Mouse (Mus musculus) heart, embryonic 14.5 days (tissue): Measurements from ENCODE around the gene Gm38392. TPM values are rescaled to one million over a fixed set of nuclear protein-coding genes. Genes with fewer than 3 reads are reported as not detected.

Experiments
- ATAC-seq: fragments of 200-750 bp; cut with Nextera tagmentation; 2 replicates; pipeline ENCODE4 v1.8.0; 2017; ENCODE audit warnings: low read depth, moderate TSS enrichment; ENCODE audit not compliant: insufficient number of reproducible peaks, insufficient read depth, low FRiP score
- H3K27ac ChIP-seq, 2 experiments: fragments of 200-500 bp in 1 of 2; fragments of 300-500 bp in 1 of 2; sonication (generic) in 1 of 2; replicated peaks in 1 of 2; 2 replicates each; pipeline ENCODE4 v1.5.1; 2012 to 2014; ENCODE audit warnings: low read depth in 2 of 2, low read length in 2 of 2, control low read depth in 1 of 2, mild to moderate bottlenecking in 1 of 2, mixed read lengths in 1 of 2; ENCODE audit not compliant: control insufficient read depth in 1 of 2, insufficient read depth in 1 of 2
- H3K27me3 ChIP-seq: fragments of 300-500 bp; sonication (generic); 2 replicates; pipeline ENCODE4 v1.6.1; 2014; ENCODE audit warnings: mild to moderate bottlenecking, low read length, control low read depth; ENCODE audit not compliant: control insufficient read depth, insufficient read depth
- H3K36me3 ChIP-seq: fragments of 300-500 bp; sonication (generic); 2 replicates; pipeline ENCODE4 v1.6.1; 2014; ENCODE audit warnings: mild to moderate bottlenecking, control low read depth, low read length, mixed read lengths; ENCODE audit not compliant: control insufficient read depth, insufficient read depth
- H3K4me1 ChIP-seq, 2 experiments: fragments of 200-500 bp in 1 of 2; fragments of 300-500 bp in 1 of 2; sonication (generic) in 1 of 2; 2 replicates each; pipeline ENCODE4 v1.6.1; 2012 to 2014; ENCODE audit warnings: low read length in 2 of 2, control low read depth in 1 of 2, mixed read lengths in 1 of 2; ENCODE audit not compliant: control insufficient read depth in 2 of 2, insufficient read depth in 2 of 2
- H3K4me2 ChIP-seq: fragments of 300-500 bp; sonication (generic); 2 replicates; pipeline ENCODE4 v1.6.1; 2014; ENCODE audit warnings: mild to moderate bottlenecking, low read length
- H3K4me3 ChIP-seq, 2 experiments: fragments of 200-500 bp in 1 of 2; fragments of 300-500 bp in 1 of 2; sonication (generic) in 1 of 2; 2 replicates each; pipeline ENCODE4 v1.5.1; 2012 to 2014; ENCODE audit warnings: low read length in 2 of 2, mild to moderate bottlenecking in 2 of 2, control low read depth in 1 of 2, low read depth in 1 of 2, moderate library complexity in 1 of 2; ENCODE audit not compliant: control insufficient read depth in 1 of 2, insufficient read depth in 1 of 2
- H3K9ac ChIP-seq: fragments of 300-500 bp; sonication (generic); 2 replicates; pipeline ENCODE4 v1.6.1; 2014; ENCODE audit warnings: mild to moderate bottlenecking, low read length
- H3K9me3 ChIP-seq: fragments of 300-500 bp; sonication (generic); 2 replicates; pipeline ENCODE4 v1.6.1; 2016; ENCODE audit warnings: low read length, control low read depth; ENCODE audit not compliant: control insufficient read depth
- WGBS: fragments of 180-500 bp; shearing (Covaris S2); extraction: QIAGEN DNeasy Blood & Tissue Kit; methylation state at CpG from one replicate; pipeline ENCODE4 v1.1.7; 2014; 5-methylcytosine and 5-hydroxymethylcytosine counted together
- polyA plus RNA-seq: library from polyadenylated mRNA; unstranded; fragments of >200 nt; fragmentation: Nextera tagmentation; extraction: Ambion mirVana; gene quantifications from 2 replicates; pipeline ENCODE4 v1.2.1, GENCODE M21; 2014

Gene Gm38392
- polyA plus RNA-seq, 1 experiment from 2014 or later = not detected

- no peak overlapping the region for H3K27ac ChIP-seq
- no peak overlapping the region for H3K4me2 ChIP-seq
- no peaks in the 10 kb centered on the region for H3K9me3 ChIP-seq
- H3K4me3 ChIP-seq = no peak overlapping the region
- whole genome bisulfite sequencing = under 1% methylated on average over 6 of the region's 6 CpGs
- ATAC-seq = no peak
- H3K27me3 ChIP-seq = peaks cover 99% of the 10 kb centered on the region
- no peak overlapping the region for H3K9ac ChIP-seq
- H3K4me1 ChIP-seq = peaks cover 0 to 10% of the 10 kb centered on the region in 2 experiments; a peak in 3 of 4 replicates
- no peaks in the 10 kb centered on the region for H3K36me3 ChIP-seq
These were observed 84.0 kb downstream of the Gm38392 start for GRCm38 (mm10) chr3:88202986-88203385.

- Histone ChIP-seq H3K9me3 (no peaks in the 10 kb centered on the region), H3K27ac (no peak overlapping the region), H3K4me2 (no peak overlapping the region), H3K27me3 (peaks cover 99% of the 10 kb centered on the region), H3K9ac (no peak overlapping the region), H3K36me3 (no peaks in the 10 kb centered on the region), H3K4me3 (no peak overlapping the region), H3K4me1 (peaks cover 0 to 10% of the 10 kb centered on the region in 2 experiments; a peak in 3 of 4 replicates)
- ATAC-seq = no peak
- WGBS = 27% methylated on average over 5 of the region's 5 CpGs
These were observed 85.4 kb downstream of the Gm38392 start for GRCm38 (mm10) chr3:88201640-88202039.

DNA sequence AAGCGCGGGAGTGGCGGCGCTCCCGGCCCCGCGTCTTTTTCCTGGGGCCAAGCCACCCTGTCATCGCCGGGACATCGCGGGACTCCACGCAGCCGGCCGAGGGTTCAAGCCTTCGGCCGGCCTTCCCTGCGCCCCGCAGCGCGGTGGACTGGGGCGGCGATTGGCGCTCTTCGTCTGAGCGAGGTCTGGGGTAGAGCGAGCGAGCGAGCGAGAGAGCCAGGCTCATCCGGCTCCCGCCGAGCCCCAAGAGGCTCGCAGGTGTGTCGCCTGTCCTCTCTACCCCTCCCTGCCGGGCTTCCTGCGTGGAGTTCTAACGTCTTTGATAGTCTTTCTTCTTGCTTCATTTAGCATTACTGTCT, 86.1 kb downstream of the Gm38392 start:
- H3K27ac ChIP-seq = no peak overlapping the region
- H3K4me2 ChIP-seq = peak overlapping the region; percentile 62
- no peak for ATAC-seq
- no peaks in the 10 kb centered on the region for H3K36me3 ChIP-seq
- H3K27me3 ChIP-seq = peaks cover 97% of the 10 kb centered on the region
- H3K9ac ChIP-seq = peak overlapping the region; percentile 34
- WGBS = under 1% methylated on average over 37 of the region's 37 CpGs
- peaks cover 0 to 10% of the 10 kb centered on the region in 2 experiments; a peak in 3 of 4 replicates for H3K4me1 ChIP-seq
- peak overlapping the region; percentile 25 to 39 for H3K4me3 ChIP-seq
- H3K9me3 ChIP-seq = no peaks in the 10 kb centered on the region

GRCm38 (mm10) chr3:88200161-88200971, 86.6 kb downstream of the Gm38392 start:
- no peaks in the 10 kb centered on the region for H3K36me3 ChIP-seq
- WGBS = under 1% methylated on average over 59 of the region's 61 CpGs
- no peak overlapping the region for H3K27ac ChIP-seq
- no peaks in the 10 kb centered on the region for H3K9me3 ChIP-seq
- H3K4me3 ChIP-seq = peak overlapping the region; percentile 25 to 39
- ATAC-seq = no peak
- H3K4me2 ChIP-seq = peak overlapping the region; percentile 62
- H3K9ac ChIP-seq = peak overlapping the region; percentile 34
- H3K27me3 ChIP-seq = peaks cover 97% of the 10 kb centered on the region
- peaks cover 0 to 10% of the 10 kb centered on the region in 2 experiments; a peak in 3 of 4 replicates for H3K4me1 ChIP-seq

- WGBS = 40% methylated on average over 2 of the region's 2 CpGs
- ATAC-seq = no peak
- Histone ChIP-seq H3K36me3 (no peaks in the 10 kb centered on the region), H3K4me1 (peaks cover 0 to 10% of the 10 kb centered on the region in 2 experiments; a peak in 3 of 4 replicates), H3K27me3 (peaks cover 94% of the 10 kb centered on the region), H3K4me3 (no peak overlapping the region), H3K9ac (no peak overlapping the region), H3K9me3 (no peaks in the 10 kb centered on the region), H3K27ac (no peak overlapping the region), H3K4me2 (no peak overlapping the region)
These were observed 87.4 kb downstream of the Gm38392 start for GRCm38 (mm10) chr3:88199541-88200110.

DNA sequence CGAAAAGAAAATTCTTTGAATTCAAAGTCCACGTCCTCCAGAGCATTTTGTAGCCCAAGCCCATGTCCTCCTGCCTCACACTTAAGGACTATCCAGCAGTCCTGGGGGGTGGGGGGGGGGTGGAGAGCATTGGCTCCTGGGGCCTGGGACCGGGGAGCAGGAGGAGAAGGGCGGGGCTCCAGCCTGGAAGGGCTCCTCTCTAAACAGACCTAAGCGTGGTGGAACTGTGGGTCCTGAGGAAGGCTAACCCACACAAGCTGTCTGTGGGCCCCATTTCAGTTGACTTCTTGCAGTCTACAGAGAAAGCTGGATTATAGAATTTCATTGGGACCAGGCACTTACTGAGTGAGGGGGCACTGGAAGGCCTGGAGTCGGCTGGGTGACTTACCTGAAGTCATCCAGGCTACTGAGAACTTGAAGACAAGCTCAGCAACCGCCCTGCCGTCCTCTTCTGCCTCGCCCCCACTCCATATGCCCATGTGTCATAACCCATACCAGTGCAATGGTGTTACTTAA, 88.4 kb downstream of the Gm38392 start:
- no peak overlapping the region for H3K27ac ChIP-seq
- peaks cover 0 to 10% of the 10 kb centered on the region in 2 experiments; a peak in 3 of 4 replicates for H3K4me1 ChIP-seq
- H3K4me3 ChIP-seq = no peak overlapping the region
- H3K9ac ChIP-seq = no peak overlapping the region
- H3K9me3 ChIP-seq = no peaks in the 10 kb centered on the region
- WGBS = 5% methylated on average over 9 of the region's 9 CpGs
- no peaks in the 10 kb centered on the region for H3K36me3 ChIP-seq
- no peak for ATAC-seq
- no peak overlapping the region for H3K4me2 ChIP-seq
- peaks cover 92% of the 10 kb centered on the region for H3K27me3 ChIP-seq

GRCm38 (mm10) chr3:88197741-88198504, 89.1 kb downstream of the Gm38392 start:
- no peak overlapping the region for H3K27ac ChIP-seq
- H3K9me3 ChIP-seq = no peaks in the 10 kb centered on the region
- H3K36me3 ChIP-seq = no peaks in the 10 kb centered on the region
- WGBS = 10% methylated on average over 10 of the region's 10 CpGs
- no peak overlapping the region for H3K9ac ChIP-seq
- H3K4me3 ChIP-seq = no peak overlapping the region
- ATAC-seq = no peak
- no peak overlapping the region for H3K4me2 ChIP-seq
- H3K27me3 ChIP-seq = peaks cover 92% of the 10 kb centered on the region
- peaks cover 0 to 10% of the 10 kb centered on the region in 2 experiments; a peak in 3 of 4 replicates for H3K4me1 ChIP-seq
